Comparison of ENCODE assay signal across 21 mouse cellular contexts in genomic region chr16:37009262-37009661, GRCm38 (mm10). TPM values are rescaled to one million over a fixed set of nuclear protein-coding genes. Genes with fewer than 3 reads are reported as not detected.
DNase-seq lines count a peak whose midpoint lies in the region; ATAC-seq and TF ChIP-seq lines count a peak whose summit lies in the region.
"Had no signal": no experiment of that assay in that cellular context is flagged by ENCODE, and none has a peak within 500 bp of the region (broad histone marks: within the 10 kb centered on the region; RNA-seq: fewer than 3 reads in every experiment).

No protein-coding gene starts in this region.

- DNase-seq in CD4-positive, CD25-positive, alpha-beta regulatory T cell, adult 2 months (ENCODE audit: low read depth, low spot score) = peak; percentile 22
- DNase-seq in CD4-positive helper T cell, adult 2 months (ENCODE audit: low read depth, low spot score) = peak; percentile 18
- no peak for DNase-seq in MEL (ENCODE audit: low read depth, low spot score)
- no peak for DNase-seq in frontal cortex, adult 2 months (ENCODE audit: extremely low spot score in 1 of 2, low spot score in 1 of 2)
- DNase-seq in cerebellum, adult 11 months = no peak
- DNase-seq: adrenal gland, adult 2 months; adrenal gland, postnatal 10 days; adrenal gland, postnatal 25 days; B cell, adult 2 months; cerebellum, adult 11-12 months; cerebellum, adult 2 months; cerebellum, adult 9-10 months; cerebellum, postnatal 10 days; cerebellum, postnatal 25 days; forebrain, postnatal 0 days had no signal

- no peak for TF ChIP-seq RAD21 in MEL (IDR thresholded peaks at IDR 0.05; ENCODE audit: low read depth, low read length)

- TF ChIP-seq CTCF in MEL (IDR thresholded peaks at IDR 0.05 in 2 of 3, conservative IDR thresholded peaks at IDR 0.05 in 1 of 3; ENCODE audit: control insufficient read depth in 1 of 3, insufficient read depth in 1 of 3, low read depth in 2 of 3, low read length in 3 of 3, poor library complexity in 1 of 3, severe bottlenecking in 1 of 3) = no peak

- no peak overlapping the region for H3K4me3 ChIP-seq in MEL (ENCODE audit: control insufficient read depth in 1 of 2, insufficient read depth in 1 of 2, low read depth in 2 of 2, low read length in 2 of 2)
- H3K4me3 ChIP-seq: embryonic facial prominence, embryonic 10.5 days; embryonic facial prominence, embryonic 12.5 days; forebrain, embryonic 13.5 days; forebrain, embryonic 15.5 days had no signal

- no peak for TF ChIP-seq EP300 in MEL (IDR thresholded peaks at IDR 0.05; ENCODE audit: low read depth in 1 of 2, low read length in 2 of 2)

- peaks cover 0 to 11% of the 10 kb centered on the region in 2 experiments; a peak in 3 of 4 replicates for H3K36me3 ChIP-seq in MEL (ENCODE audit: control insufficient read depth in 1 of 2, insufficient read depth in 2 of 2, low read length in 2 of 2)
- H3K36me3 ChIP-seq: embryonic facial prominence, embryonic 12.5 days; forebrain, embryonic 15.5 days had no signal

- ATAC-seq in CD4-positive, CD25-positive, alpha-beta regulatory T cell, adult 4 months = no peak
- ATAC-seq: forebrain, embryonic 13.5 days; forebrain, embryonic 15.5 days; forebrain, postnatal 0 days had no signal

- H3K27ac ChIP-seq in MEL (ENCODE audit: control insufficient read depth, low read depth, low read length) = no peak overlapping the region
- H3K27ac ChIP-seq: embryonic facial prominence, embryonic 10.5 days; embryonic facial prominence, embryonic 12.5 days; forebrain, embryonic 13.5 days; forebrain, embryonic 15.5 days had no signal

- H3K4me1 ChIP-seq in MEL (ENCODE audit: control insufficient read depth in 1 of 2, insufficient read depth in 2 of 2, low read length in 2 of 2) = peaks cover 0 to 11% of the 10 kb centered on the region in 2 experiments; a peak in 1 of 4 replicates

- no peak for TF ChIP-seq POLR2A in MEL (IDR thresholded peaks at IDR 0.05; ENCODE audit: control insufficient read depth in 1 of 2, insufficient read depth in 1 of 2, low read depth in 1 of 2, low read length in 2 of 2, poor library complexity in 1 of 2)

- H3K79me2 ChIP-seq in MEL (ENCODE audit: control insufficient read depth, insufficient read depth, low read length, poor library complexity) = peaks cover 16% of the 10 kb centered on the region

- peaks cover 0 to 8% of the 10 kb centered on the region in 2 experiments; a peak in 3 of 4 replicates for H3K27me3 ChIP-seq in MEL (ENCODE audit: control insufficient read depth in 1 of 2, insufficient read depth in 2 of 2, low read length in 2 of 2)
- H3K27me3 ChIP-seq: embryonic facial prominence, embryonic 12.5 days; forebrain, embryonic 13.5 days; forebrain, embryonic 15.5 days had no signal

- H3K9ac ChIP-seq in MEL (ENCODE audit: control insufficient read depth, low read depth, low read length, poor library complexity, severe bottlenecking) = no peak overlapping the region
- H3K9ac ChIP-seq: embryonic facial prominence, embryonic 12.5 days; forebrain, embryonic 13.5 days; forebrain, embryonic 15.5 days; forebrain, postnatal 0 days had no signal

- no peaks in the 10 kb centered on the region for H3K9me3 ChIP-seq in MEL (replicated peaks; ENCODE audit: insufficient read depth, low read length)
- H3K9me3 ChIP-seq: embryonic facial prominence, embryonic 10.5 days; embryonic facial prominence, embryonic 12.5 days; forebrain, embryonic 13.5 days; forebrain, embryonic 15.5 days; G1E had no signal

TF ChIP-seq in MEL, 35 proteins besides CTCF, POLR2A, EP300 and RAD21:
- TF ChIP-seq USF1 (IDR thresholded peaks at IDR 0.05; ENCODE audit: low read depth, low read length) = 0 out of 2 replicates have a peak, but pooled peaks have one; percentile 32
- no peak for TF ChIP-seq GATA1 (IDR thresholded peaks at IDR 0.05; ENCODE audit: low read depth, low read length)
- TF ChIP-seq MAZ (IDR thresholded peaks at IDR 0.05; ENCODE audit: low read depth, low read length) = no peak
- no peak for TF ChIP-seq MEF2A (IDR thresholded peaks at IDR 0.05; ENCODE audit: extremely low read depth, insufficient replicate concordance, low read depth, low read length, poor library complexity, severe bottlenecking)
- TF ChIP-seq TCF12 (IDR thresholded peaks at IDR 0.05; ENCODE audit: low read depth, low read length) = no peak
- no peak for TF ChIP-seq HCFC1 (IDR thresholded peaks at IDR 0.05; ENCODE audit: low read depth, low read length)

RNA-seq across cellular contexts. Expression of gene Polq, which starts 2.3 kb away (rescaled TPM):
- 1 to 10 TPM; 1.5 to 3.0 TPM for polyA plus RNA-seq in CD4-positive, CD25-positive, alpha-beta regulatory T cell, adult 4 months (2017; shearing (Covaris generic))
- 15.1 and 17.2 TPM in 2 replicates for total RNA-seq in MEL (2012; rRNA removed)
- polyA plus RNA-seq in MEL (2012; ENCODE audit: insufficient read depth in 1 of 2, insufficient read length in 2 of 2, low read depth in 1 of 2, low replicate concordance in 2 of 2, missing spikeins in 1 of 2) = 10 to 100 TPM in 1 of 2 experiments, not detected in 1; 13.6 TPM
- 1.8 and 1.9 TPM in 2 replicates for polyA plus RNA-seq in frontal cortex, adult 2 months (2012; rRNA removed)

RNA-seq across cellular contexts. Expression of gene Fbxo40, which starts 19.0 kb away (rescaled TPM):
- polyA plus RNA-seq in CD4-positive, CD25-positive, alpha-beta regulatory T cell, adult 4 months (2017; shearing (Covaris generic)) = under 1 TPM; 0.32 to 0.48 TPM
- total RNA-seq in MEL (2012; rRNA removed) = 0.15 and 0.20 TPM in 2 replicates
- polyA plus RNA-seq in MEL (2012; ENCODE audit: insufficient read depth in 1 of 2, insufficient read length in 2 of 2, low read depth in 1 of 2, low replicate concordance in 2 of 2, missing spikeins in 1 of 2) = under 1 TPM in 1 of 2 experiments, not detected in 1; 0.08 TPM
- polyA plus RNA-seq in frontal cortex, adult 2 months (2012; rRNA removed) = 0.06 TPM in 2 replicates
- polyA plus RNA-seq: forebrain, embryonic 15.5 days; G1E had no signal

Comparison
In these comparisons a context has a peak if more than half of its experiments do, and no peak if none do; other contexts are left out.
1. DNase-seq: peak in CD4-positive, CD25-positive, alpha-beta regulatory T cell, adult 2 months (single experiment) and CD4-positive helper T cell, adult 2 months (single experiment); none in MEL (single experiment), frontal cortex, adult 2 months (0 of 2) and cerebellum, adult 11 months (single experiment).